Mouse (Mus musculus) embryonic facial prominence, embryonic 12.5 days (tissue): ENCODE results near the gene Tie1. TPM values are rescaled to one million over a fixed set of nuclear protein-coding genes. Genes with fewer than 3 reads are reported as not detected.
"Not testable (repeated sequence)": the region's sequence is repeated elsewhere in the genome, so short reads cannot be mapped to it uniquely, and the experiment has no call there.

ENCODE experiments used
- ATAC-seq: fragments of 200-750 bp; cut with Nextera tagmentation; 2 replicates; pipeline ENCODE4 v1.8.0; 2017; ENCODE audit not compliant: insufficient number of reproducible peaks, insufficient read depth, low FRiP score, low TSS enrichment
- H3K27ac ChIP-seq: fragments of 300-500 bp; sonication (generic); 2 replicates; pipeline ENCODE4 v1.5.1; 2016; ENCODE audit warnings: mild to moderate bottlenecking
- H3K27me3 ChIP-seq: fragments of 300-500 bp; sonication (generic); 2 replicates; pipeline ENCODE4 v1.6.1; 2016; ENCODE audit warnings: mild to moderate bottlenecking, moderate library complexity
- H3K36me3 ChIP-seq: fragments of 300-500 bp; sonication (generic); 2 replicates; pipeline ENCODE4 v1.6.1; 2016; ENCODE audit warnings: mild to moderate bottlenecking
- H3K4me1 ChIP-seq: fragments of 300-500 bp; sonication (generic); 2 replicates; pipeline ENCODE4 v1.6.1; 2016
- H3K4me2 ChIP-seq: fragments of 300-500 bp; sonication (generic); replicated peaks from 2 replicates; pipeline ENCODE4 v1.6.1; 2016; ENCODE audit warnings: mild to moderate bottlenecking, moderate library complexity
- H3K4me3 ChIP-seq: fragments of 300-500 bp; sonication (generic); 2 replicates; pipeline ENCODE4 v1.5.1; 2016; ENCODE audit warnings: mild to moderate bottlenecking
- H3K9ac ChIP-seq: fragments of 300-500 bp; sonication (generic); 2 replicates; pipeline ENCODE4 v1.6.1; 2016; ENCODE audit warnings: mild to moderate bottlenecking, moderate library complexity
- H3K9me3 ChIP-seq: fragments of 300-500 bp; sonication (generic); 2 replicates; pipeline ENCODE4 v1.6.1; 2016; ENCODE audit warnings: mild to moderate bottlenecking, moderate library complexity
- WGBS: fragments of 180-500 bp; shearing (Covaris S2); methylation state at CpG from one replicate; pipeline ENCODE4 v1.1.7; 2016; 5-methylcytosine and 5-hydroxymethylcytosine counted together
- polyA plus RNA-seq: library from polyadenylated mRNA; unstranded; fragments of >200 nt; fragmentation: Nextera tagmentation; extraction: Ambion mirVana; gene quantifications from 2 replicates; pipeline ENCODE4 v1.2.1, GENCODE M21; 2016

Tie1 gene
- polyA plus RNA-seq, 1 experiment from 2014 or later: 23.3 TPM

DNA sequence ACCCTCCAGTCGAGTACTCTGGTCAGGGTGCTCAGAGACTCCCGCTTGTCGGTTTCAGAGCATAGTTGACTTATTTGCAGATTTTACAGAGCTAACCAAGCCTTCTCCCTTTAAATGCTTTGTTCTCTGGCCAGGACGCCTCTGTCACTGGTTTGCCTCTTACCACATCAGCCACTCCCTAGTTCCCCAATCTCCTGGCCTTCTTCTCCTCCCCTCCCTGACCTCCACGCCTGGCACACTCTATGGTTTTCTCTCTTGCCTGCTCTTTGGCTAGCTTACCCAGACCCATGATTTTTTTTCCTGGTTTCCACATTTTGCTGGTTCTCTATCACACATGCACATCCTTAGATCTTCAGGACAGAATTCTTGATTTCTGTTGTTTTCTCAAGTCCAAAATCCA, 28.3 kb upstream of the Tie1 start:
- H3K4me1 ChIP-seq: peaks cover 13% of the 10 kb centered on the region; the same call in 1 of the 2 replicates
- no peak overlapping the region for H3K4me3 ChIP-seq
- ATAC-seq: no peak
- no peak overlapping the region for H3K27ac ChIP-seq
- H3K9ac ChIP-seq: no peak overlapping the region
- WGBS: 76% methylated on average over 5 of the region's 5 CpGs
- H3K27me3 ChIP-seq: 0 out of 2 replicates have a peak, but pooled peaks cover 6% of the 10 kb centered on the region
- H3K4me2 ChIP-seq: no peak overlapping the region
- no peaks in the 10 kb centered on the region for H3K36me3 ChIP-seq
- H3K9me3 ChIP-seq: no peaks in the 10 kb centered on the region

DNA sequence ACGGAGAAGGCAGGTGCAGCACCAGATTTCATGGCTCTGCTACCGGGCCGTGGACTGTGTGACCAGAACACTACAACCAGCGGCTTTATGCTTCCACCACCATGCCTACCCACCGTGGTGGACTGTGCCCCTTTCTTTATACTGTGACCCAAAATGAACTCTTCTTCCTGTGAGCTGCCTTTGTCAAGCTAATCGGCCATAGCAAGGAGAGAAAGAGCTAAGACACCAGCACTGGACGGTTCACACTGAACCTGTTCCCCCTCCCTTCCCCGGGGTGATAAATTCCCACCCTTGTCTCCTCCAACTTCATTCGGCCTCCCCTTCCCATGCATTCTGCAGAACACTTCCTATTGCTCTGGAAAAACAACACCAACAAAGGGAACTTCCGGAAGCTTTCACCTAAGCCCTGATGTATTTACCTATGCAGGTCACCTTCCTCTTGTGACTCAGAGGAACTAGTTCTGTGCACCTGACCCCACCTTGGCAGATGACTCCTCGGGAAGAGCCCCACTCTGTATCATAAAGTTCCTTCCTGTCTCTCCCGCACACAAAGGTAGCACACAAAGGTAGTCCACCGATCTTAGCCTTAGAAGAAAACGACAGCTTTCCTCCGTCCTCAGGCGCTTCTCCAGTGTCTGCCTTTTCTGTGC, 27.8 kb upstream of the Tie1 start:
- 33% methylated on average over 16 of the region's 16 CpGs for WGBS
- Histone ChIP-seq H3K27ac (no peak overlapping the region), H3K4me3 (no peak overlapping the region), H3K4me2 (no peak overlapping the region), H3K9ac (no peak overlapping the region), H3K9me3 (no peaks in the 10 kb centered on the region), H3K4me1 (peaks cover 13% of the 10 kb centered on the region; the same call in 1 of the 2 replicates), H3K27me3 (0 out of 2 replicates have a peak, but pooled peaks cover 6% of the 10 kb centered on the region), H3K36me3 (no peaks in the 10 kb centered on the region)
- ATAC-seq: no peak

DNA sequence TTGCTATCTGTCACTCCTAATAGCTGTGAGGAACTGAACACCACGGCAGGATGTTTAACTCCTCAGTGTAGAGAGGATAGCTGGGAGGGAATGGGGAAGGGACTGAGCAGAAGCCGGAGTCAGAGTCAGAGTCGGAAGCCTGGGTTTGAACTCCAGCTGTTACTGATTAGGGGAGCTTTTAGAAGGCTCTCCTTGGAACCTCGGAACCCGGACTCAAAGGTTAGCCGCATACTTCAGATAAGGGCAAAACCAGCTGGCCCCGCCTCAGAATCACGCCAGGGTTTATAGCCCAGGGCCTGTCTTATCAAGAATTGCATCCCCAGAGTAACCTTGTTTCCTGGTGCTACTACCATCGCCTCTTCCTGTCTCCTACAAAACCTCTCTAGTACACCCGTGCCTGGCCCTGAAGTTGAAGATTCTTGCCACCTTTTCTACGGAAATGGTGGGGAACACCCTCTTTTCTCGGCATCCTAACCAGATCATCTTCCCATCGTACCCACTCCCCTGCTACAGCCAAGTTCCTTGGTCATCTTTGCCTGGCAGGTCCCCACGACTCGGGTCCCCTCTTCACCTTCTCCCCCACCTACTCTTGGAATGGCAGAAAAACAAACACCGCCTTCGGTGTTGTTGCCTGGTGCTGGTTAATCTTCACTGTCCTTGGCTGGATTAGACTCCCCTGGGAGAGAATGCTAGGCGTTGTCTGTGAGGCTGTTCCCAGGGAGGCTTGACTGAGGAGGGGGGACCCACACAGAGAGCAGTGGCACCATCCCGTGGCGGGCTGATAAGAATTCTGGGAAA, 27.0 kb upstream of the Tie1 start:
- H3K4me3 ChIP-seq: no peak overlapping the region
- H3K4me2 ChIP-seq: no peak overlapping the region
- WGBS: 11% methylated on average over 20 of the region's 20 CpGs
- no peaks in the 10 kb centered on the region for H3K36me3 ChIP-seq
- H3K4me1 ChIP-seq: peaks cover 13% of the 10 kb centered on the region; the same call in 1 of the 2 replicates
- ATAC-seq: 0 out of 2 replicates have a peak, but pooled peaks have one; percentile 52
- H3K27ac ChIP-seq: no peak overlapping the region
- no peaks in the 10 kb centered on the region for H3K9me3 ChIP-seq
- H3K9ac ChIP-seq: no peak overlapping the region
- 0 out of 2 replicates have a peak, but pooled peaks cover 6% of the 10 kb centered on the region for H3K27me3 ChIP-seq

DNA sequence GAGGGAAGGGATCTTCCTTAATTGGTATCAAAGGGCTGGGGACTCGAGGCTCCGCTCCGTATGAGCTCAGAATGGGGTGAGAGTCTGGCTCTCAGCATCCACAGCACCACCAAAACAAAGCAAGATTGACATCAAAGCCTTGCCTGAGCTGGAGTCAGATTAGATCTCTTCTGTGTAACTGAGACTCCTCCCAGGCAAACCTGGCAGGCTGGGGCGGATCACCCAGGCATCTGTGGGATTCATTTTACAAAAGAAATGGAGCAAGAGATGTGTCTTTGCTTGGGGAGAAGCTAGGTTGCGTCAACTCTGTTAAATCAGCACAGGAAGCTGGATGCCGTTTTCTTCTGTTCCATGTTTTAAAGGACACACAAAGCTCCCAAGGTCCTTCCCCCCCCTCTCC, 19.2 kb upstream of the Tie1 start:
- 10% methylated on average over 6 of the region's 6 CpGs for WGBS
- no peaks in the 10 kb centered on the region for H3K27me3 ChIP-seq
- no peak overlapping the region for H3K4me2 ChIP-seq
- H3K4me3 ChIP-seq: no peak overlapping the region
- H3K4me1 ChIP-seq: no peaks in the 10 kb centered on the region
- no peak overlapping the region for H3K27ac ChIP-seq
- H3K9me3 ChIP-seq: no peaks in the 10 kb centered on the region
- no peaks in the 10 kb centered on the region for H3K36me3 ChIP-seq
- no peak overlapping the region for H3K9ac ChIP-seq
- no peak; the same call in 1 of the 2 replicates for ATAC-seq

DNA sequence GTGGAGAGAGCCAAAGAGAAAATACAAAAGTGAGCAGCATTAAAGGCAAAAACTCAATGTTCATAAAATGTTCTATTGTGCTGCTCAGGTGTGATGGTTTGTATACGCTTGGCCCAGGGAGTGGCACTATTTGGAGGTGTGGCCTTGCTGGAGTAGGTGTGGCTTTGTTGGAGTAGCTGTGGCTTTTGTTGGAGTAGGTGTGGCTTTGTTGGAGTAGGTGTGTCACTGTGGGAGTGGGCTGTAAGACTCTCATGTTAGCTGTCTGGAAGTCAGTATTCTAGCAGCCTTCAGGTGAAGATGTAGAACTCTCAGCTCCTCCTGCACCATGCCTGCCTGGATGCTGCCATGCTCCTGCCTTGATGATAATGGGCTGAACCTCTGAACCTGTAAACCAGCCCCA, 17.3 kb upstream of the Tie1 start:
- not testable (repeated sequence) for H3K27ac ChIP-seq, H3K4me2 ChIP-seq, H3K27me3 ChIP-seq, H3K9me3 ChIP-seq, H3K9ac ChIP-seq, ATAC-seq, H3K36me3 ChIP-seq, H3K4me3 ChIP-seq, H3K4me1 ChIP-seq
- WGBS: 91% methylated on average over 1 of the region's 1 CpGs

DNA sequence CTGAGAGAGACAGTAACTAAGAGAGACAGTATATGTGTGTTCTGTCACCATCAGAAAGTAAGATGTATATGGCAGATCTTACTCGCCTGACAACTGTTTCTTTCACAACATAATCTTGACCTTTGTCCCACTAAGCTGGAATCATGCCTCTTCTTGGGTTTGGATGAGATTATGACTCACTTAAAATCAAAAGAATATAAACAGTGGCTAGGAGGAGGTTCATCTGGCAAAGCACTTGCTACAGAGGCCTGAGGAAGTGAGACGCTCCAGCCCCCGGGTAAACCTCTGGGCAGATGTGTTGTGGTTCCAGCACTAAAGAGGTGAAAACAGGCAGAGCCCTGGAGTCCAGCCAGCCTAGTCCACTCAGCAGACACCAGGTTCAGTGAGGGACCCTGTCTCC, 15.7 kb upstream of the Tie1 start:
- Histone ChIP-seq H3K4me3 (no peak overlapping the region), H3K9me3 (no peaks in the 10 kb centered on the region), H3K27me3 (no peaks in the 10 kb centered on the region), H3K36me3 (no peaks in the 10 kb centered on the region), H3K4me2 (no peak overlapping the region), H3K9ac (no peak overlapping the region), H3K4me1 (no peaks in the 10 kb centered on the region), H3K27ac (no peak overlapping the region)
- WGBS: 63% methylated on average over 3 of the region's 3 CpGs
- no peak for ATAC-seq

DNA sequence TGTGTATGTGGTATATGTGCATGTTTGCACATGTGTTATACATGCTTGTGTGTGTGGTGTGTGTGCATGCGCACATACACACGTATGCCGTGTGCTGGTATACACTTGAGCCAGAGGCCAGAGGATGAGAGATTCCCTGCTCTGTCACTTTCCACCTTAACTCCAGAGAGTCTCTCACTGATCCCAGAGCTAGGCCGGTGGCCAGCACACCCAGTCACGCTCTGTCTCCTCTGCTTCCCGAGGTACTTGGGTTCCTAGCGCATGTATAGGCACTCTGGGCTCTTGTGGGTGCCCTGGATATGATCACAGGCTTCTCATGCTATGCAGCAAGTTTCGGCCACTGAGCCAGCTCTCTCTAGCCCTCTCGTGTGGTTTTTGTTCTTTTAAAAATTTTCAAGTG, 10.9 kb upstream of the Tie1 start:
- no peak for ATAC-seq
- no peak overlapping the region for H3K4me2 ChIP-seq
- no peaks in the 10 kb centered on the region for H3K27me3 ChIP-seq
- no peaks in the 10 kb centered on the region for H3K9me3 ChIP-seq
- no peak overlapping the region for H3K27ac ChIP-seq
- H3K9ac ChIP-seq: no peak overlapping the region
- no peaks in the 10 kb centered on the region for H3K4me1 ChIP-seq
- WGBS: 70% methylated on average over 9 of the region's 9 CpGs
- no peak overlapping the region for H3K4me3 ChIP-seq
- H3K36me3 ChIP-seq: no peaks in the 10 kb centered on the region

DNA sequence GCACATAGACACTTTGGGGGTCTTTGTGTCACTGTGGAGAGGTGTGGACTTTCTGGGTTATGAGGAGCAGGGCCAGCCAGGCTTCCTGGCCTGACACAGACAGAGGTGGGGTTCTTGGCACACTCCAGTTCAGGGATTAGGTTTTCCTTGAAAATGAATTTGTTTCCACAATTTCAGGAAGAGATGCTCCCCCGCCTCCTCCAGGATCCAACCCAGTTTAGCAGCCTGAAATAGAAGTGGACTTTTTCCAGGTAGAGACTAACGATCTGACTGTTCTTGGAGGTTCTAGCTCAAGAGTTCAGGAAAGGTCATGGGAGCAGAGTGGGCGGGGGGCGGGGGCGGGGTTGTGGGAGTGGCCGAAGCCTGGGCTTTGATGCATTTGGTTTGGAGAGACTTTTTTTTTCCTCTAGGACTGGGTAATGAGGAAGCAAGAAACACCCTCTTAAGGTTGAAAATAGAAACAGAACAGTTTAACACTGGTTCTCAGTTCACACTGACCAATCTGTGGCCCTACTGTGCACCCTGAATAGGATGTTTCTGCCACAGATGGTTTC, 10.4 kb upstream of the Tie1 start:
- ATAC-seq: no peak
- 59% methylated on average over 6 of the region's 6 CpGs for WGBS

DNA sequence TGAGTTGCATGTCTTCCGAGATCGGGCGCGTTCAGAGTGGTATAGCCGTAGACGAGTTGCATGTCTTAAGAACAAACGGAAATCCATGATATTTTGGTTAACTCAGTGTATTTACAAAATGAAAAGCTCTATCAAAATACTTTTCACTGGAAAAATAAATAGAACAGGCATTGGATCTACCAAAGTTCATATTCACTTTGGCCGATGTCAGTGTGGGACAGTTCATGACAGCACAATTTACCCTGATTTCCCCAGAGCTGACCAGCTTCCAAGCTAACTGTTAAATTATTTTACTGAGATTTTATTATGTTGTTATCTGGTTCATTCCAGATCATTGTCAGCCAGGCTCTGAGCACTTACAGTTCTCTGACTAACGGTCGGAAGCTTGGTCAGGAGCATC, 600 bp upstream of the Tie1 start:
- Histone ChIP-seq H3K27ac (no peak overlapping the region), H3K9ac (no peak overlapping the region), H3K27me3 (no peaks in the 10 kb centered on the region), H3K4me1 (no peaks in the 10 kb centered on the region), H3K4me2 (no peak overlapping the region), H3K36me3 (no peaks in the 10 kb centered on the region), H3K9me3 (no peaks in the 10 kb centered on the region), H3K4me3 (no peak overlapping the region)
- no peak for ATAC-seq
- WGBS: 89% methylated on average over 10 of the region's 10 CpGs

More for the DNA sequence above, 10.4 kb upstream of the Tie1 start:
- H3K27ac ChIP-seq: no peak overlapping the region
- no peaks in the 10 kb centered on the region for H3K4me1 ChIP-seq
- no peaks in the 10 kb centered on the region for H3K36me3 ChIP-seq
- no peak overlapping the region for H3K4me2 ChIP-seq
- H3K4me3 ChIP-seq: no peak overlapping the region
- H3K9ac ChIP-seq: no peak overlapping the region
- no peaks in the 10 kb centered on the region for H3K9me3 ChIP-seq
- no peaks in the 10 kb centered on the region for H3K27me3 ChIP-seq

DNA sequence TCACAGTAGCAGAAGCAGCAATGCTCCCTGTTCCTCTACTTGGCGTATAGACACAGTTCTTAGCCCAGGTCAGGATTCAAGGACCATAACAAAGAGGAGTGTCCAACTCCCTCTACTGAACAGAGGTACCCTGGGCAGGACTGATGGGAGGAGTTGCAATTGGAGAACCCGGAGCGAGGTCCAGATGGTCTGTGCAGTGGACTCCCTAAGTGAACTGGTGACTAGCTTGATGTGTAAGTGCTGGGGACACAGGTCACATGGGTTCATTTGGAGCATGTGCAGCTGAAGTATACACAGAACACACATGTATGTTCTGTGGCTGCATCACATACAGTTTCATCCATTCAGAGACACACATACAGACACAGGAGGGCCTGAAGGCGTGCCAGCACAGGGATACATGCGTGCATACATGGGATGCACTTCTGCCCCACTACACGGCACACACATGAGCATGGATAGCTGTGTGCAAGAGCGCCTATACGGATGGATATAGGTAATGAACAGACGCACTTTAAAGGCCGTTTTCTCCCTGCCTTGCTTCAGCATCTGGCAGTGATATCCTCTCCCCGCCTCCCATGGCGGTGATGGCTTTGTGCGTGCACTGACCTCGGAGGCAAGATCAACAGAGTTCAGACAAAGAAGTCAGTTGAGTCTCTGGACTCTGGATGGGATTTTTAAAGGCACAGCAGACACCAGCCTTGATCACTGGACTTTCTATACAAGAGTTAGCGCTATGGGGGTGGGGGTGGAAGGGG, 12.9 kb downstream of the Tie1 start:
- H3K4me3 ChIP-seq: no peak overlapping the region
- H3K27ac ChIP-seq: peak overlapping the region; percentile 4; the same call in 1 of the 2 replicates
- 0 out of 2 replicates have a peak overlapping the region, but pooled peaks have one; percentile 14 for H3K4me2 ChIP-seq
- H3K9me3 ChIP-seq: no peaks in the 10 kb centered on the region
- H3K27me3 ChIP-seq: no peaks in the 10 kb centered on the region
- H3K36me3 ChIP-seq: no peaks in the 10 kb centered on the region
- no peak for ATAC-seq
- peaks cover 10% of the 10 kb centered on the region for H3K4me1 ChIP-seq
- WGBS: 27% methylated on average over 15 of the region's 15 CpGs
- peak overlapping the region; percentile 24 for H3K9ac ChIP-seq

DNA sequence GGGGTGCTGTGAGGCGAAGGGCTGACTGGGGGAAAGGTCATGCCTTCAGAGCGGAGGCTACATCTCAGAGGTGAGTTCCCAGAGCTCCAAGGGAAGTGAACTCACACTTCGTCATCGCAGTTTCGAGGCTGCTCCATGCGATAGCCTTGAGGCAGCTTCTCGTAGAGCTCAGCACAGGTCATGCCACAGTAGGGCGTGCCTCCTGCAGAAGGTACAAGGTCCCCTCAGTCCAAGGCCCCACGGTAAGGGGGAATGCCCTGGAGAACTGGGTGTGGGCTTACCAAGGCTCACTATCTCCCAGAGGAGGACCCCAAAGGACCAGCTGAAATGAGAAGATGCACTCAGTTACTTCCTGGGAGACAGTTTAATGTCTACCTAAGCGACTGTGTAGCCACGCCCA, 17.2 kb downstream of the Tie1 start:
- Histone ChIP-seq H3K4me3 (no peak overlapping the region), H3K27me3 (no peaks in the 10 kb centered on the region), H3K27ac (no peak overlapping the region), H3K9me3 (no peaks in the 10 kb centered on the region), H3K9ac (no peak overlapping the region), H3K36me3 (no peaks in the 10 kb centered on the region), H3K4me2 (no peak overlapping the region), H3K4me1 (peaks cover 21% of the 10 kb centered on the region)
- WGBS: 85% methylated on average over 11 of the region's 11 CpGs
- ATAC-seq: no peak
